Mouse (Mus musculus): ENCODE measurements at regions not wholly inside any gene's neighbourhood (a gene's known extent, or its start where the extent isn't known, plus 50 kb on each side); places are given as distances from the start of the nearest gene placed in this dataset.

DNA sequence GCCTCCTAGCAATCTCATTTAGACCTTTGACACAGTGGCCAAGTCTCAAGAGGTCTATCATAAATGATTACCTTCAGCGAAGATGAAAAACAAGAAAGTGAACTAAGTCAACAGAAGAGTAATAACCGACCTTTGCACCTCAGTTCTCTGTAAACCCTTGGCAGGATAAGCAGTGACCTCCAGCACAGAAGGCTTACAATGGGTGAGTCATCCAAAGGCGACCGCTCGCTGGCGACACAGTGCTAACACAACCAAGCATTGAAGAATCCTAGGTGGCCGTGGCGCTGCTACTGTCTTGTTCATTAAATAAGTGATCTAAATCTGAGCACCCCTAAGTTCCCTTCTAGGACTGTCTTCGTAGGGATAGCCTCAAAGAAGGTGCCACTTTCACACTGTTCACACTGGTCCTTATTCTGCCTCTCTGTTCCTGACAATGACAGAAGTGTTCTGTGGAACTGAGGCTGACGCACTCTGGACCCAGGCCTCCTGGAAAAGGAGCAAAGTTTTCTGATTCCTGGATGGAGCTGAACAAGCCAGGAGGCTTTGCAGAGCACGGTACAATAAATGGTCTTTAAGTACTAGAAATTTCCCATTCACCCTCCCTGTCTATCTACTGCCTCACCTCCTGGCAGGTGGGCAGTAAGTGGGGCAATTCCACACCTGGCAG, 108.6 kb downstream of the Zfp706 start:
- Histone ChIP-seq H3K4me2 (ENCODE audit: low read depth, low read length) (no peak overlapping the region), H3K27ac (ENCODE audit: low read length) (no peak overlapping the region), H3K9me3 (replicated peaks; ENCODE audit: control insufficient read depth, low read length) (no peaks in the 10 kb centered on the region), H3K36me3 (ENCODE audit: control insufficient read depth, insufficient read depth) (no peaks in the 10 kb centered on the region), H3K27me3 (ENCODE audit: control insufficient read depth, insufficient read depth, low read length) (no peaks in the 10 kb centered on the region), H3K9ac (ENCODE audit: low read length) (no peak overlapping the region), H3K4me3 (ENCODE audit: low read length) (no peak overlapping the region), H3K4me1 (ENCODE audit: control insufficient read depth, insufficient read depth, low read length) (peaks cover 14% of the 10 kb centered on the region)
- no peak for ATAC-seq (replicated peaks; ENCODE audit: extremely low read depth, insufficient read depth, low FRiP score)
- WGBS: 77% methylated on average over 11 of the region's 11 CpGs

DNA sequence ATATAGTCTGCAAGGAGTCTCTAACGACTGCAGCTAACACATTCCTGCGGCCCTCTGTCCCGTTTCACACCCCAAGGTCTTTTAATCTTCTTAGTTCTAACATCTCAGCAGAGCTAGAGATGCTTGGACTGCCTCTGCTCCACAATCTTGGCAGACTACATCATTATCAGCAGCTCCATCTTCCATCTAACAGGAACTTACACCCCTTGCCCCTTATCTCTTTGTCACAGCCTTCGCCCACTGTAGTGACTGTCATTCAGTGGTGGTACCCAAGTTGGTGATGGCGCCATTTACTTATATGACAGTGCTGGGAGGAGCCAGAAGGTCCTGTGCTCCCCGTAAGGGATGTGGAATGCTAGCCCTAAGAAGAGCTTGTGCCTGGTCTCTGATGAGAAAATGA, 109.2 kb downstream of the Zfp706 start:
- no peak overlapping the region for H3K4me3 ChIP-seq (ENCODE audit: low read length)

DNA sequence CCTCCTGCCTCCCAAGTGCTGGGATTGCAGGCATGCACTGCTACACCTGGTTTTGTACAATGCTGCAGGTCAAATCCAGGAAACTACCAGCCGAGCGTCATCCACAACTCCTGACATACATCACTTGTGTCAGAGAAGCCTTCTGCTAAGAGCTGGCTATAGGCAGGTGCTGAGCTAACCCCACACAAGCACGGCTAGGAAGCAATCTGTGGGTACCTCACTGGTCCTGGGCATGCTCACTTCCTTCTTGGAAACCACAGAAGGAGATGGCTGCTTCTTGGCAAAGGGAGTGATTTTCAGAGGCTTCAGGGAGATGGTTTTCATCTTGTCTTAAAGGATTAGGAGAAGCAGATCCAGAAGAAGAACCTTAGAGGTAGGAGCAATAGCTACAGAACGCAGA, 111.3 kb downstream of the Zfp706 start:
- no peak overlapping the region for H3K9ac ChIP-seq (ENCODE audit: low read length)
- 73% methylated on average over 4 of the region's 4 CpGs for WGBS
- no peaks in the 10 kb centered on the region for H3K36me3 ChIP-seq (ENCODE audit: control insufficient read depth, insufficient read depth)
- no peak for ATAC-seq (replicated peaks; ENCODE audit: extremely low read depth, insufficient read depth, low FRiP score)
- no peaks in the 10 kb centered on the region for H3K27me3 ChIP-seq (ENCODE audit: control insufficient read depth, insufficient read depth, low read length)
- H3K9me3 ChIP-seq (replicated peaks; ENCODE audit: control insufficient read depth, low read length): no peaks in the 10 kb centered on the region
- no peak overlapping the region for H3K4me2 ChIP-seq (ENCODE audit: low read depth, low read length)
- H3K27ac ChIP-seq (ENCODE audit: low read length): no peak overlapping the region
- no peak overlapping the region for H3K4me3 ChIP-seq (ENCODE audit: low read length)
- peaks cover 8% of the 10 kb centered on the region for H3K4me1 ChIP-seq (ENCODE audit: control insufficient read depth, insufficient read depth, low read length)

More for the DNA sequence above, 109.2 kb downstream of the Zfp706 start:
- no peak overlapping the region for H3K4me2 ChIP-seq (ENCODE audit: low read depth, low read length)
- H3K9ac ChIP-seq (ENCODE audit: low read length): no peak overlapping the region
- peaks cover 14% of the 10 kb centered on the region for H3K4me1 ChIP-seq (ENCODE audit: control insufficient read depth, insufficient read depth, low read length)
- no peak for ATAC-seq (replicated peaks; ENCODE audit: extremely low read depth, insufficient read depth, low FRiP score)
- no peaks in the 10 kb centered on the region for H3K27me3 ChIP-seq (ENCODE audit: control insufficient read depth, insufficient read depth, low read length)
- 84% methylated on average over 6 of the region's 6 CpGs for WGBS
- H3K27ac ChIP-seq (ENCODE audit: low read length): no peak overlapping the region
- no peaks in the 10 kb centered on the region for H3K9me3 ChIP-seq (replicated peaks; ENCODE audit: control insufficient read depth, low read length)
- H3K36me3 ChIP-seq (ENCODE audit: control insufficient read depth, insufficient read depth): no peaks in the 10 kb centered on the region

DNA sequence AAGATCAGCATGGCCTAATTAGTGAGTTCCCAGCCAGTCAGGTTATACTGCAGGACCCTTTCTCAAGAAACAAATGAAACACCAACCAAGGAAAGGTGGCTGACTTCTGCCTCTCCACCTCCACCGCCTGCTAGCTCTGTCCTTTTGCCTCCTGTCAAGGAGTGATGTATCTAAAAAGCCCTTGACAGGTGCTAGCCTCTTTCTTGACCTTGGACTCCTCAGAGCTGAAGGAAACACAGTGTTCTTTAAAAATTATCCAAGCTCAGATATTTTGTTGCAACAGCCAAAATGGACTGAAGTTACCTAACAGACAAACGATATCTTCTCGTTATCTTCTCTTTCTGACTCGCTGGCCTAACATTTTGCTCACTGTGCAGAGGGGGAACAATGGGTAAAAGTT, 112.5 kb downstream of the Zfp706 start:
- 81% methylated on average over 4 of the region's 4 CpGs for WGBS
- no peak overlapping the region for H3K27ac ChIP-seq (ENCODE audit: low read length)
- no peak for ATAC-seq (replicated peaks; ENCODE audit: extremely low read depth, insufficient read depth, low FRiP score)
- H3K9me3 ChIP-seq (replicated peaks; ENCODE audit: control insufficient read depth, low read length): no peaks in the 10 kb centered on the region
- no peaks in the 10 kb centered on the region for H3K36me3 ChIP-seq (ENCODE audit: control insufficient read depth, insufficient read depth)
- no peak overlapping the region for H3K4me2 ChIP-seq (ENCODE audit: low read depth, low read length)
- H3K4me3 ChIP-seq (ENCODE audit: low read length): no peak overlapping the region
- no peaks in the 10 kb centered on the region for H3K27me3 ChIP-seq (ENCODE audit: control insufficient read depth, insufficient read depth, low read length)
- no peak overlapping the region for H3K9ac ChIP-seq (ENCODE audit: low read length)
- H3K4me1 ChIP-seq (ENCODE audit: control insufficient read depth, insufficient read depth, low read length): 0 out of 2 replicates have a peak, but pooled peaks cover 3% of the 10 kb centered on the region

DNA sequence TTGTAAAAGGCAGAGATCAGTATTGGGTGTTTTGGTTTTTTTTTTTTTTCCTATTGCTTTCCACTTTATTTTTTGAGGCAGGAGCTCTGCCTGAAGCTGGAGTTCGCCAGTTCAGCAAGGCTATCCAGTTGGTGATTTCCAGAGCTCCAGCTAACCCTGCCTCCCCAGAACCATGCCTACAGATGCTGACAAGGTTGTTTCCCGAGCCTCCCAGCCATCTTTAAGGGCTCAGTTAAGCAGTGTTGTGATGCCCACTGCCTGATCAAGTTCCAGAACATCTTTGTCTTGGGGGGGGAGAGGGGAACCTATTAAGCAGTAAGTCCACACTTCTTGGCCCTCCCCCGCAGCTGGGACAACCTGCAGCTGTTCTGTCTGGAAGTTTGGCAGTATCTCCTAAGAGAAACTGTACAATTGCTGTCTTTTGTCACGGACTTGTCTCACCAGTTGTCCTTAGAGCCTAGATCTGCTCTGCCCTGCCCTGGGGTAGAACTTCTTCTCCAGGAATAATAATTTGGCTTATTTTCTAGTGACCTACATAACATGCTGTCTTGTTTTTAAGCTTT, 114.1 kb downstream of the Zfp706 start:
- Histone ChIP-seq H3K9me3 (replicated peaks; ENCODE audit: control insufficient read depth, low read length) (no peaks in the 10 kb centered on the region), H3K36me3 (ENCODE audit: control insufficient read depth, insufficient read depth) (no peaks in the 10 kb centered on the region), H3K4me3 (ENCODE audit: low read length) (no peak overlapping the region), H3K27ac (ENCODE audit: low read length) (no peak overlapping the region), H3K4me1 (ENCODE audit: control insufficient read depth, insufficient read depth, low read length) (0 out of 2 replicates have a peak, but pooled peaks cover 3% of the 10 kb centered on the region), H3K27me3 (ENCODE audit: control insufficient read depth, insufficient read depth, low read length) (no peaks in the 10 kb centered on the region), H3K9ac (ENCODE audit: low read length) (no peak overlapping the region), H3K4me2 (ENCODE audit: low read depth, low read length) (no peak overlapping the region)
- ATAC-seq (replicated peaks; ENCODE audit: extremely low read depth, insufficient read depth, low FRiP score): no peak
- WGBS: 60% methylated on average over 4 of the region's 4 CpGs

DNA sequence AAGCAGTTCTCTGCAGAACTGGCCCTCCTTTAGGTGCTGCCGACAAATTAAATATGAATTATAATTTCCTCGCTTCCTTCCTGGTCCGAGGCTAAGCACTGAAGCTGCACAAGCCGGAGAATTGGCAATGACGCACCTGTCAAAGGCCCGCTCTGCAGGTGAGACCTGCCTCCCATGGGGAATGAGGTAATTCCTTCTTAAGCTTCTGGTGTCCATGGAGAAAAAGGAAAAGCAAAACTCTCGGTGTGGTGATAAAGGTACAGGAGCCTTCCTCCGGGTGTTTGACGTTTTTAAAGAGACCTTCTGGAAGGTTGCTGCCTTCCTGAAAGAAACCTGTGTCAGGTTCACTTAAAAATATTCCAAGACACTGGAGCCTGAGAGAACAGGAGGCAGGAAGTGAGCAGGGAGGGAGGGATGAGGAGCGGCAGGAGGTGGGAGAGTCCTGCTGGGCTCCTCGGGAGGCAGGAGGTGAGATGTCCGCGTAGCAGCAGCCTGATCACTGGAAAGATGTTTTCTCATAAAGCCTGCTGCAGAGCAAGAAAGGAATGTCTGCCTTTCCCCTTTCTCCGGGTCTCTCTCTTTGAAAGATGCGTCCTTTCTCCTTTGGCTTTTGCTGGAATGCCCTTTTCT, 114.9 kb downstream of the Zfp706 start:
- Histone ChIP-seq H3K4me1 (ENCODE audit: control insufficient read depth, insufficient read depth, low read length) (0 out of 2 replicates have a peak, but pooled peaks cover 3% of the 10 kb centered on the region), H3K27ac (ENCODE audit: low read length) (no peak overlapping the region), H3K9me3 (replicated peaks; ENCODE audit: control insufficient read depth, low read length) (no peaks in the 10 kb centered on the region), H3K27me3 (ENCODE audit: control insufficient read depth, insufficient read depth, low read length) (no peaks in the 10 kb centered on the region), H3K4me2 (ENCODE audit: low read depth, low read length) (peak overlapping the region; percentile 27; the same call in 1 of the 2 replicates), H3K4me3 (ENCODE audit: low read length) (no peak overlapping the region), H3K9ac (ENCODE audit: low read length) (no peak overlapping the region), H3K36me3 (ENCODE audit: control insufficient read depth, insufficient read depth) (no peaks in the 10 kb centered on the region)
- ATAC-seq (replicated peaks; ENCODE audit: extremely low read depth, insufficient read depth, low FRiP score): no peak
- 25% methylated on average over 15 of the region's 15 CpGs for WGBS

DNA sequence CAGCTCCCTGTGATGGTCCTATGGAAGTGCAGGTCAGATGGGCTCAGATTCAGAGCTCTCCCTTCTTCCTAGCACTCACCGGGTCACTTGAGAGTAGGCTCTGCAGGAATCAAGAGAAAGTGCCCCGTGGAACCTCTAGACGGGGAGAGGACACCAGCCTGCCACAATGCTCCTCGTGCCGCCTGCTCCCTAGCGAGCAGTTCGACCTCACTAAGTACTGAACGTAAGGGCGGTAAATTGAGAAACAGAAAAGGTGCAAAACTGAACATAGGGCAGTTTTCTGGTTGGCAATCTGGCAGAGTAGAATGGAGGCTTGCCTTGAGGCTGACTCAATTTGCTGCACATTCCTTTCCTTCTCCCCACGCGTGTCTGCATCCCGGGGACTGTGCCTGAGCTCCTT, 115.7 kb downstream of the Zfp706 start:
- Histone ChIP-seq H3K27ac (ENCODE audit: low read length) (no peak overlapping the region), H3K4me3 (ENCODE audit: low read length) (no peak overlapping the region), H3K9me3 (replicated peaks; ENCODE audit: control insufficient read depth, low read length) (no peaks in the 10 kb centered on the region), H3K27me3 (ENCODE audit: control insufficient read depth, insufficient read depth, low read length) (no peaks in the 10 kb centered on the region), H3K9ac (ENCODE audit: low read length) (no peak overlapping the region), H3K4me2 (ENCODE audit: low read depth, low read length) (no peak overlapping the region), H3K4me1 (ENCODE audit: control insufficient read depth, insufficient read depth, low read length) (0 out of 2 replicates have a peak, but pooled peaks cover 3% of the 10 kb centered on the region), H3K36me3 (ENCODE audit: control insufficient read depth, insufficient read depth) (no peaks in the 10 kb centered on the region)
- WGBS: 35% methylated on average over 12 of the region's 12 CpGs
- no peak for ATAC-seq (replicated peaks; ENCODE audit: extremely low read depth, insufficient read depth, low FRiP score)

DNA sequence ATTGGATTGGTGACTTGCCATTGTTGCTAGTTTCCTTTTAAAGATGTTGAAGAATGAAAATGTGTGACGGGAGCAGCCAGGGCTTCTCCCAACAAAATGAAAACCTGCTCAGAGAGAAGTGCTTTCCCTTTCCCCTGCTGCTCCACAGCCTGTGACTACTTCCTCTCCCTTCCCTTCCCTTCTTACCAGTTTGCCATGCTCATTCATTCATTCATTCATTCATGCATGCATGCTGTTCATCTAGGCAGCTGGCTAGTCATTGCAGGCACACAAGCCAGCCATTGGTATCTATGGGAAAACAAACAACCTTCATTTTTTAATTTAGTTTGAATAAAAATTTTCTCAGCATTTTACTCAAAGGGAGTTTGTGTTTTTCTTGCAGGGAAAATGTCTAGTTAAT, 116.3 kb downstream of the Zfp706 start:
- H3K36me3 ChIP-seq (ENCODE audit: control insufficient read depth, insufficient read depth): no peaks in the 10 kb centered on the region
- H3K27me3 ChIP-seq (ENCODE audit: control insufficient read depth, insufficient read depth, low read length): no peaks in the 10 kb centered on the region
- H3K9me3 ChIP-seq (replicated peaks; ENCODE audit: control insufficient read depth, low read length): no peaks in the 10 kb centered on the region
- H3K4me3 ChIP-seq (ENCODE audit: low read length): no peak overlapping the region
- no peak overlapping the region for H3K9ac ChIP-seq (ENCODE audit: low read length)
- H3K4me1 ChIP-seq (ENCODE audit: control insufficient read depth, insufficient read depth, low read length): 0 out of 2 replicates have a peak, but pooled peaks cover 3% of the 10 kb centered on the region
- no peak overlapping the region for H3K4me2 ChIP-seq (ENCODE audit: low read depth, low read length)
- 69% methylated on average over 1 of the region's 1 CpGs for WGBS
- H3K27ac ChIP-seq (ENCODE audit: low read length): no peak overlapping the region
- no peak for ATAC-seq (replicated peaks; ENCODE audit: extremely low read depth, insufficient read depth, low FRiP score)

DNA sequence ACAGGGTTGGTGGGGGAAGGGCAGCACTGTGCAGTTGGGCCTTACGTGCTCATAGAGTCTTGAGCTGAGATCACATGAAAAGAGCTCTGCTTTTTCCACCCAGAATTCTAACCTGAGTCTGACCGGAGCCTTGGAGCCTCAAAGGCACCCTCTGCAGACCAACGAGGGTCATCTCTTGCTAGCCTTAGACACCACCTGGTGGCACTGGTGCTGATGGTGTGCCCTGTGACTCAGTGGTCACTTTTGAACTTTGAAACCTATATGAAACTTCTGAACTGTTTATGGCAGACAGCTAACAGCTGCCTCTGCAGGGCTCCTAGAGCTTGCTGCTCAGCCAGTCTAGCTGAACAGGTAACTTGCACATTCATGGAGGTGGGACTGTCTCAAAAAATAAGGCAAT, 118.5 kb downstream of the Zfp706 start:
- no peak for ATAC-seq (replicated peaks; ENCODE audit: extremely low read depth, insufficient read depth, low FRiP score)
- WGBS: 67% methylated on average over 3 of the region's 3 CpGs
- peaks cover 5% of the 10 kb centered on the region; the same call in 1 of the 2 replicates for H3K4me1 ChIP-seq (ENCODE audit: control insufficient read depth, insufficient read depth, low read length)
- no peak overlapping the region for H3K9ac ChIP-seq (ENCODE audit: low read length)
- H3K27ac ChIP-seq (ENCODE audit: low read length): no peak overlapping the region
- H3K4me3 ChIP-seq (ENCODE audit: low read length): no peak overlapping the region
- no peaks in the 10 kb centered on the region for H3K9me3 ChIP-seq (replicated peaks; ENCODE audit: control insufficient read depth, low read length)
- no peaks in the 10 kb centered on the region for H3K27me3 ChIP-seq (ENCODE audit: control insufficient read depth, insufficient read depth, low read length)
- no peaks in the 10 kb centered on the region for H3K36me3 ChIP-seq (ENCODE audit: control insufficient read depth, insufficient read depth)
- no peak overlapping the region for H3K4me2 ChIP-seq (ENCODE audit: low read depth, low read length)

Data from heart, embryonic 16.5 days (tissue).